Mouse (Mus musculus): Measurements from ENCODE around the gene Tfcp2.

- TF ChIP-seq CTCF (IDR thresholded peaks at IDR 0.05; ENCODE audit: low read depth, low read length) (no peak), POLR2A (IDR thresholded peaks at IDR 0.05; ENCODE audit: extremely low read depth, insufficient read depth, low read length) (no peak)
Measured at GRCm38 (mm10) chr15:100491966-100492365, 59.8 kb downstream of the Tfcp2 start.

Measured in liver, adult 2 months (tissue).